Mouse (Mus musculus) liver, postnatal 0 days (tissue): ENCODE data around the gene Ccdc30.

Source experiments
- CTCF ChIP-seq: sonication (generic); IDR thresholded peaks from 2 replicates; pipeline ENCODE4 v1.5.1; 2016; ENCODE audit warnings: antibody characterized with exemption, low read depth
- EP300 ChIP-seq: IDR thresholded peaks from 2 replicates; pipeline ENCODE4 v1.6.1; 2016; ENCODE audit warnings: antibody characterized with exemption, low read depth, mild to moderate bottlenecking

- TF ChIP-seq CTCF (peak; percentile 82), EP300 (no peak)
These were observed 15.4 kb upstream of the Ccdc30 start for GRCm38 (mm10) chr4:119430678-119431077.
